Mouse (Mus musculus): ENCODE measurements around the gene Rnf126.

- peak; percentile 34 for TF ChIP-seq POLR2A (IDR thresholded peaks at IDR 0.05; ENCODE audit: insufficient read depth, low read depth, low read length)
- no peak for TF ChIP-seq CTCF (IDR thresholded peaks at IDR 0.05; ENCODE audit: insufficient read depth, low read depth, low read length)
These were observed at the start of gene Rnf126 for GRCm38 (mm10) chr10:79766508-79767325.
